Mouse (Mus musculus) lung, adult 2 months (tissue): Measurements from ENCODE around the gene Doc2g. TPM values are rescaled to one million over a fixed set of nuclear protein-coding genes. Genes with fewer than 3 reads are reported as not detected.
A peak's percentile ranks its signal among the peaks of the same experiment; 100 is the strongest.
"Not testable (repeated sequence)": the region's sequence is repeated elsewhere in the genome, so short reads cannot be mapped to it uniquely, and the experiment has no call there.

Experiments
- DNase-seq: peaks from one replicate; pipeline ENCODE4 v3.0.0; 2022
- H3K4me1 ChIP-seq: fragments of 200-500 bp; 2 replicates; pipeline ENCODE4 v1.6.1; 2011; ENCODE audit warnings: low read length; ENCODE audit not compliant: control insufficient read depth, insufficient read depth
- H3K4me3 ChIP-seq: fragments of 200-500 bp; replicated peaks from 2 replicates; pipeline ENCODE3; 2011; ENCODE audit warnings: low read depth, mild to moderate bottlenecking, control low read depth, low read length; ENCODE audit errors: extremely low read depth
- CTCF ChIP-seq: fragments of 200-500 bp; IDR thresholded peaks from 2 replicates; pipeline ENCODE4 v1.5.1; 2011; ENCODE audit warnings: mild to moderate bottlenecking, low read length, control low read depth; ENCODE audit not compliant: insufficient read depth
- POLR2A ChIP-seq: fragments of 200-500 bp; IDR thresholded peaks from 2 replicates; pipeline ENCODE4 v1.6.1; 2011; ENCODE audit warnings: low read depth, mild to moderate bottlenecking, control low read depth, low read length, borderline replicate concordance; ENCODE audit errors: extremely low read depth
- WGBS: fragments of 180-500 bp; shearing (Covaris S2); methylation state at CpG from one replicate; pipeline ENCODE4 v1.1.7; 2018; 5-methylcytosine and 5-hydroxymethylcytosine counted together
- polyA plus RNA-seq: library from polyadenylated mRNA; depleted of rRNA; stranded (reverse); fragments of >200 nt; gene quantifications from 2 replicates; pipeline ENCODE4 v1.2.3, GENCODE M21; 2012

Doc2g gene
- polyA plus RNA-seq, 1 experiment = 12.6 TPM

GRCm38 (mm10) chr19:3966330-3967075 lies 36.6 kb upstream of the Doc2g start:
- DNase-seq = no peak
- Histone ChIP-seq H3K4me1 (no peaks in the 10 kb centered on the region), H3K4me3 (no peak overlapping the region)
- no peak for TF ChIP-seq POLR2A
- no peak for TF ChIP-seq CTCF
- 67% methylated on average over 11 of the region's 11 CpGs for WGBS

- Histone ChIP-seq H3K4me1 (no peaks in the 10 kb centered on the region), H3K4me3 (no peak overlapping the region)
- WGBS = 54% methylated on average over 3 of the region's 3 CpGs
- DNase-seq = no peak
- TF ChIP-seq POLR2A (no peak), CTCF (no peak)
Observed at GRCm38 (mm10) chr19:3967258-3967657, 35.9 kb upstream of the Doc2g start.

GRCm38 (mm10) chr19:3972229-3972628 lies 30.9 kb upstream of the Doc2g start, which contains the start of gene Aldh3b2:
Gene Aldh3b2, plus strand, starts transcription at chr19:3972328.
- Histone ChIP-seq H3K4me1 (no peaks in the 10 kb centered on the region), H3K4me3 (no peak within 1 kb of the TSS)
- no peak for DNase-seq
- WGBS = 38% methylated on average over 9 of the region's 9 CpGs
- TF ChIP-seq POLR2A = no peak
- no peak for TF ChIP-seq CTCF

- not testable (repeated sequence) for DNase-seq, H3K4me1 ChIP-seq, H3K4me3 ChIP-seq
- WGBS = 83% methylated on average over 6 of the region's 6 CpGs
Observed at GRCm38 (mm10) chr19:3974608-3975007, 28.5 kb upstream of the Doc2g start.

- 67% methylated on average over 2 of the region's 2 CpGs for WGBS
- H3K4me1 ChIP-seq = no peaks in the 10 kb centered on the region
- no peak for DNase-seq
- no peak for TF ChIP-seq CTCF
- no peak for TF ChIP-seq POLR2A
- H3K4me3 ChIP-seq = no peak overlapping the region
Observed at GRCm38 (mm10) chr19:3975866-3976265, 27.2 kb upstream of the Doc2g start.

GRCm38 (mm10) chr19:3980309-3980708 lies 22.8 kb upstream of the Doc2g start:
- peak; percentile 69 for DNase-seq
- 7% methylated on average over 4 of the region's 4 CpGs for WGBS
- H3K4me1 ChIP-seq = peaks cover 3% of the 10 kb centered on the region
- TF ChIP-seq CTCF (peak; percentile 64), POLR2A (no peak)
- H3K4me3 ChIP-seq = no peak overlapping the region

- DNase-seq = no peak
- WGBS = 78% methylated on average over 9 of the region's 9 CpGs
- no peak for TF ChIP-seq CTCF
- TF ChIP-seq POLR2A = no peak
- Histone ChIP-seq H3K4me3 (no peak overlapping the region), H3K4me1 (peaks cover 3% of the 10 kb centered on the region)
Observed at GRCm38 (mm10) chr19:3980917-3981316, 22.2 kb upstream of the Doc2g start.

- Histone ChIP-seq H3K4me1 (peaks cover 6% of the 10 kb centered on the region), H3K4me3 (no peak overlapping the region)
- no peak for TF ChIP-seq POLR2A
- no peak for TF ChIP-seq CTCF
- WGBS = 79% methylated on average over 9 of the region's 9 CpGs
- DNase-seq = no peak
Observed at GRCm38 (mm10) chr19:3983527-3984200, 19.4 kb upstream of the Doc2g start.

GRCm38 (mm10) chr19:3985261-3985681 lies 17.8 kb upstream of the Doc2g start:
- WGBS = 31% methylated on average over 8 of the region's 8 CpGs
- Histone ChIP-seq H3K4me1 (peaks cover 6% of the 10 kb centered on the region), H3K4me3 (no peak overlapping the region)
- no peak for DNase-seq
- TF ChIP-seq POLR2A (no peak), CTCF (no peak)

- peak; percentile 75 for DNase-seq
- 6% methylated on average over 8 of the region's 8 CpGs for WGBS
- peaks cover 6% of the 10 kb centered on the region for H3K4me1 ChIP-seq
- H3K4me3 ChIP-seq = peak within 1 kb of the TSS; percentile 7
- no peak for TF ChIP-seq CTCF
- TF ChIP-seq POLR2A = peak; percentile 97
Observed at GRCm38 (mm10) chr19:3986334-3986733, 16.8 kb upstream of the Doc2g start, which contains the start of gene Acy3. Gene Acy3, plus strand, starts transcription at chr19:3986570.
